Mouse (Mus musculus): Measurements from ENCODE around the gene Tnfsf8. TPM values are rescaled to one million over a fixed set of nuclear protein-coding genes. Genes with fewer than 3 reads are reported as not detected.

The Tnfsf8 gene
- polyA plus RNA-seq, 1 experiment = 1.2 TPM

- WGBS = 92% methylated on average over 2 of the region's 2 CpGs
- no peak for DNase-seq (ENCODE audit: low read depth in 1 of 2, low spot score in 2 of 2)
Measured at GRCm38 (mm10) chr4:63876720-63877119, 15.6 kb upstream of the Tnfsf8 start.

DNA sequence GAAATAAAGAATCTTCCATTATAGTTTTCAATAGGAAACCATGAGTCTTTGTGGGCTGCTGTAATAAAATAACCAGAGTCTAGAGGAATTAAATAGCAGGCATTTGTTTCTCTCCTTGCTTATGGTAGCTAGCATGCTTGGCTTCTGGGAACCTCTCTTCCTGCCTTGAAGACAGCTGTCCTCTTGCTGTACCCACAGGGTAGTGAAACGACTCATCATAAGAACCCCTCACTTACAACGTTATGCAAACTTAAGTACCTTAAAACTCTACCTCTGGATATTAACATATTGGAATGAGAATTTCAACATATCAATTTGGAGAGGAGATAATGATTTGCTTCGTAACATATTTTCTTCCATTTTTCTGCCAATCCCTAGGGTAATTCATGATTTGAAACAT, 14.3 kb upstream of the Tnfsf8 start:
- H3K36me3 ChIP-seq (ENCODE audit: control insufficient read depth, insufficient read depth, low read length) = no peaks in the 10 kb centered on the region
- H3K4me1 ChIP-seq (ENCODE audit: control insufficient read depth, insufficient read depth, insufficient read length) = no peaks in the 10 kb centered on the region; the same call in 1 of the 2 replicates
- no peaks in the 10 kb centered on the region for H3K27me3 ChIP-seq (ENCODE audit: control insufficient read depth, insufficient read depth, low read length)
- TF ChIP-seq POLR2A (IDR thresholded peaks at IDR 0.05; ENCODE audit: low read depth, low read length) = no peak
- TF ChIP-seq CTCF (IDR thresholded peaks at IDR 0.05; ENCODE audit: extremely low read depth, insufficient read depth, insufficient read length, insufficient replicate concordance) = no peak
- DNase-seq (ENCODE audit: low read depth in 1 of 2, low spot score in 2 of 2) = no peak
- no peak overlapping the region for H3K27ac ChIP-seq (ENCODE audit: insufficient read depth, low read length)
- WGBS = 77% methylated on average over 3 of the region's 3 CpGs
- H3K4me3 ChIP-seq (ENCODE audit: extremely low read depth, insufficient read depth, insufficient read length) = no peak overlapping the region

More at GRCm38 (mm10) chr4:63876720-63877119, 15.6 kb upstream of the Tnfsf8 start:
- Histone ChIP-seq H3K36me3 (ENCODE audit: control insufficient read depth, insufficient read depth, low read length) (no peaks in the 10 kb centered on the region), H3K27me3 (ENCODE audit: control insufficient read depth, insufficient read depth, low read length) (no peaks in the 10 kb centered on the region), H3K4me1 (ENCODE audit: control insufficient read depth, insufficient read depth, insufficient read length) (no peaks in the 10 kb centered on the region), H3K27ac (ENCODE audit: insufficient read depth, low read length) (no peak overlapping the region), H3K4me3 (ENCODE audit: extremely low read depth, insufficient read depth, insufficient read length) (no peak overlapping the region)
- TF ChIP-seq CTCF (IDR thresholded peaks at IDR 0.05; ENCODE audit: extremely low read depth, insufficient read depth, insufficient read length, insufficient replicate concordance) (no peak), POLR2A (IDR thresholded peaks at IDR 0.05; ENCODE audit: low read depth, low read length) (no peak)

- 98% methylated on average over 1 of the region's 1 CpGs for WGBS
- no peak for TF ChIP-seq CTCF (IDR thresholded peaks at IDR 0.05; ENCODE audit: extremely low read depth, insufficient read depth, insufficient read length, insufficient replicate concordance)
- no peak for TF ChIP-seq POLR2A (IDR thresholded peaks at IDR 0.05; ENCODE audit: low read depth, low read length)
- H3K4me3 ChIP-seq (ENCODE audit: extremely low read depth, insufficient read depth, insufficient read length) = no peak overlapping the region
- H3K4me1 ChIP-seq (ENCODE audit: control insufficient read depth, insufficient read depth, insufficient read length) = peaks cover 5% of the 10 kb centered on the region
- H3K27ac ChIP-seq (ENCODE audit: insufficient read depth, low read length) = no peak overlapping the region
- no peaks in the 10 kb centered on the region for H3K36me3 ChIP-seq (ENCODE audit: control insufficient read depth, insufficient read depth, low read length)
- no peak for DNase-seq (ENCODE audit: low read depth in 1 of 2, low spot score in 2 of 2)
- H3K27me3 ChIP-seq (ENCODE audit: control insufficient read depth, insufficient read depth, low read length) = no peaks in the 10 kb centered on the region
Measured at GRCm38 (mm10) chr4:63870678-63871077, 9.5 kb upstream of the Tnfsf8 start.

- TF ChIP-seq POLR2A (IDR thresholded peaks at IDR 0.05; ENCODE audit: low read depth, low read length) (no peak), CTCF (IDR thresholded peaks at IDR 0.05; ENCODE audit: extremely low read depth, insufficient read depth, insufficient read length, insufficient replicate concordance) (no peak)
- Histone ChIP-seq H3K4me3 (ENCODE audit: extremely low read depth, insufficient read depth, insufficient read length) (no peak overlapping the region), H3K27ac (ENCODE audit: insufficient read depth, low read length) (no peak overlapping the region), H3K4me1 (ENCODE audit: control insufficient read depth, insufficient read depth, insufficient read length) (peaks cover 5% of the 10 kb centered on the region), H3K36me3 (ENCODE audit: control insufficient read depth, insufficient read depth, low read length) (no peaks in the 10 kb centered on the region), H3K27me3 (ENCODE audit: control insufficient read depth, insufficient read depth, low read length) (no peaks in the 10 kb centered on the region)
- no peak for DNase-seq (ENCODE audit: low read depth in 1 of 2, low spot score in 2 of 2)
- 17% methylated on average over 2 of the region's 2 CpGs for WGBS
Measured at GRCm38 (mm10) chr4:63868770-63869169, 7.6 kb upstream of the Tnfsf8 start.

DNA sequence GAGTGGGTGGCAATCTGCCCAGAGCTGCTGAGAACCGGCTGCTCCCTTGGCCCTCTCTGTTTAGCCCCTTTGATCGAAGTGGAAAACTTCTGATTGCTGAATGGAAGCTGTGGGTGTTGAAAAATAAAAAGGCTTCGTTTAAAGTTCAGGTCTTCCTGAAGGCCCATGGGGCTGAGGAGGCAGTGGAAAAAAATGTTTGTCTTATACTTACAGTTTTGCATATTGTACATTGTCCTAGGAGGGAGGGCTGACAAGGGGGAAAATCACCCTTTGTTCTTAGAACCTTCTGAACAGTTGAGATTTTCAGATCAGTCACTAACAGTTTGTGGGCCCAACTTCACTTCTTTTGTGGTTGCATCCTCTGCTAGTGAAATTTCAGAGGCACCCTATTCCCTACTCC, 1.8 kb upstream of the Tnfsf8 start:
- Histone ChIP-seq H3K36me3 (ENCODE audit: control insufficient read depth, insufficient read depth, low read length) (no peaks in the 10 kb centered on the region), H3K4me3 (ENCODE audit: extremely low read depth, insufficient read depth, insufficient read length) (no peak overlapping the region), H3K4me1 (ENCODE audit: control insufficient read depth, insufficient read depth, insufficient read length) (peaks cover 15% of the 10 kb centered on the region), H3K27me3 (ENCODE audit: control insufficient read depth, insufficient read depth, low read length) (no peaks in the 10 kb centered on the region), H3K27ac (ENCODE audit: insufficient read depth, low read length) (no peak overlapping the region; the same call in 1 of the 2 replicates)
- 26% methylated on average over 3 of the region's 3 CpGs for WGBS
- no peak for DNase-seq (ENCODE audit: low read depth in 1 of 2, low spot score in 2 of 2)
- TF ChIP-seq POLR2A (IDR thresholded peaks at IDR 0.05; ENCODE audit: low read depth, low read length) (no peak), CTCF (IDR thresholded peaks at IDR 0.05; ENCODE audit: extremely low read depth, insufficient read depth, insufficient read length, insufficient replicate concordance) (no peak)

GRCm38 (mm10) chr4:63862092-63862697, 1.0 kb upstream of the Tnfsf8 start:
- peaks cover 15% of the 10 kb centered on the region for H3K4me1 ChIP-seq (ENCODE audit: control insufficient read depth, insufficient read depth, insufficient read length)
- no peak overlapping the region for H3K4me3 ChIP-seq (ENCODE audit: extremely low read depth, insufficient read depth, insufficient read length)
- DNase-seq (ENCODE audit: low read depth in 1 of 2, low spot score in 2 of 2) = no peak
- TF ChIP-seq POLR2A (IDR thresholded peaks at IDR 0.05; ENCODE audit: low read depth, low read length) (no peak), CTCF (IDR thresholded peaks at IDR 0.05; ENCODE audit: extremely low read depth, insufficient read depth, insufficient read length, insufficient replicate concordance) (no peak)
- H3K27ac ChIP-seq (ENCODE audit: insufficient read depth, low read length) = no peak overlapping the region; the same call in 1 of the 2 replicates
- WGBS = 60% methylated on average over 4 of the region's 4 CpGs
- no peaks in the 10 kb centered on the region for H3K27me3 ChIP-seq (ENCODE audit: control insufficient read depth, insufficient read depth, low read length)
- no peaks in the 10 kb centered on the region for H3K36me3 ChIP-seq (ENCODE audit: control insufficient read depth, insufficient read depth, low read length)

- no peak for TF ChIP-seq POLR2A (IDR thresholded peaks at IDR 0.05; ENCODE audit: low read depth, low read length)
- TF ChIP-seq CTCF (IDR thresholded peaks at IDR 0.05; ENCODE audit: extremely low read depth, insufficient read depth, insufficient read length, insufficient replicate concordance) = no peak
- Histone ChIP-seq H3K36me3 (ENCODE audit: control insufficient read depth, insufficient read depth, low read length) (no peaks in the 10 kb centered on the region), H3K4me1 (ENCODE audit: control insufficient read depth, insufficient read depth, insufficient read length) (peaks cover 15% of the 10 kb centered on the region), H3K27me3 (ENCODE audit: control insufficient read depth, insufficient read depth, low read length) (no peaks in the 10 kb centered on the region), H3K4me3 (ENCODE audit: extremely low read depth, insufficient read depth, insufficient read length) (peak overlapping the region; percentile 61), H3K27ac (ENCODE audit: insufficient read depth, low read length) (peak overlapping the region; percentile 80)
- DNase-seq (ENCODE audit: low read depth in 1 of 2, low spot score in 2 of 2) = no peak
- 71% methylated on average over 5 of the region's 5 CpGs for WGBS
Measured at GRCm38 (mm10) chr4:63860236-63860635, 911 bp downstream of the Tnfsf8 start.
